Mouse (Mus musculus) thymus, adult 2 months (tissue): ENCODE measurements around the gene Olfr281. TPM values are rescaled to one million over a fixed set of nuclear protein-coding genes. Genes with fewer than 3 reads are reported as not detected.
A peak's percentile ranks its signal among the peaks of the same experiment; 100 is the strongest.

Source experiments
- DNase-seq: peaks from one replicate; pipeline ENCODE4 v3.0.0; 2021
- H3K27ac ChIP-seq: fragments of 200-500 bp; 2 replicates; pipeline ENCODE4 v1.5.1; 2012; ENCODE audit warnings: low read length, control low read depth; ENCODE audit not compliant: control insufficient read depth, insufficient read depth
- H3K27me3 ChIP-seq: fragments of 200-500 bp; 2 replicates; pipeline ENCODE4 v1.6.1; 2012; ENCODE audit warnings: mild to moderate bottlenecking, low read length, moderate library complexity, mixed read lengths; ENCODE audit not compliant: control insufficient read depth, insufficient read depth
- H3K36me3 ChIP-seq: fragments of 200-500 bp; 2 replicates; pipeline ENCODE4 v1.6.1; 2012; ENCODE audit warnings: mild to moderate bottlenecking, low read length, moderate library complexity; ENCODE audit not compliant: control insufficient read depth, insufficient read depth
- H3K4me1 ChIP-seq: fragments of 200-500 bp; replicated peaks from 2 replicates; pipeline ENCODE4 v1.6.1; 2012; ENCODE audit warnings: low read length; ENCODE audit not compliant: control insufficient read depth, insufficient read depth
- H3K4me3 ChIP-seq: fragments of 200-500 bp; 2 replicates; pipeline ENCODE4 v1.5.1; 2012; ENCODE audit warnings: mild to moderate bottlenecking, low read length, control low read depth, moderate library complexity; ENCODE audit not compliant: control insufficient read depth, insufficient read depth
- CTCF ChIP-seq: fragments of 200-500 bp; IDR thresholded peaks from 2 replicates; pipeline ENCODE4 v1.5.1; 2012; ENCODE audit warnings: mild to moderate bottlenecking, control low read depth, low read length, moderate library complexity, borderline replicate concordance; ENCODE audit not compliant: control insufficient read depth, poor library complexity, insufficient read depth; ENCODE audit errors: extremely low read depth
- POLR2A ChIP-seq: fragments of 200-500 bp; IDR thresholded peaks from 2 replicates; pipeline ENCODE4 v1.6.1; 2012; ENCODE audit warnings: mild to moderate bottlenecking, low read length, control low read depth, moderate library complexity; ENCODE audit not compliant: control insufficient read depth, poor library complexity, insufficient read depth; ENCODE audit errors: extremely low read depth
- WGBS: fragments of 180-500 bp; shearing (Covaris S2); methylation state at CpG from one replicate; pipeline ENCODE4 v1.1.7; 2018; 5-methylcytosine and 5-hydroxymethylcytosine counted together
- polyA plus RNA-seq: library from polyadenylated mRNA; depleted of rRNA; stranded (reverse); fragments of >200 nt; gene quantifications from 2 replicates; pipeline ENCODE4 v1.2.3, GENCODE M21; 2012

Olfr281 gene
- polyA plus RNA-seq, 1 experiment, result not detected

DNA sequence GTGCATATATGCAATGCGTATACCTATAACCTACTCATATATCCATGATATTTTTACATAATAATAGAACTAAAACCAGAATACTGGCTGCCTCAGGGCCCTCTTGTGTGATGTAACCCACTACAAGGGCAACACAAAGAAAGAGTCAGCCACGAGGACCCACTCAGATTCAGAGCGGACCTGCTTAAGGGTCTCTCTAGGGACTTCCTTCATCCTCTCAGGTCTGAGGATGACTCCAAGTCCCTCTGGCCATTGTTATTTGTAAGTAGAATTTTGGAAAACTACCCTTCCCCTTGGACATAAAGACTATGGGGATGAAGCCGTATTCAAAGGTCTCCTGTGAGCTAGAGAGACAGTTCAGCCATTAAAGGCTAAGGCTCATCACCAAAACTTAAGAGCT lies 17.2 kb downstream of the Olfr281 start, which contains the start of gene OR5BS1P:
Gene OR5BS1P (plus strand): TSS at position 301 of the 400 bp plus-strand sequence.
- H3K4me1 ChIP-seq, result no peaks in the 10 kb centered on the region
- H3K4me3 ChIP-seq, result no peak within 1 kb of the TSS
- WGBS, result 98% methylated on average over 4 of the region's 4 CpGs
- H3K36me3 ChIP-seq, result no peaks in the 10 kb centered on the region
- DNase-seq, result no peak
- no peaks in the 10 kb centered on the region for H3K27me3 ChIP-seq
- no peak within 1 kb of the TSS for H3K27ac ChIP-seq
- no peak for TF ChIP-seq POLR2A
- TF ChIP-seq CTCF, result no peak

GRCm38 (mm10) chr15:98471539-98471938 lies 19.2 kb downstream of the Olfr281 start:
- no peaks in the 10 kb centered on the region for H3K36me3 ChIP-seq
- TF ChIP-seq POLR2A (no peak), CTCF (no peak)
- no peak overlapping the region for H3K27ac ChIP-seq
- H3K27me3 ChIP-seq, result no peaks in the 10 kb centered on the region
- WGBS, result 95% methylated on average over 13 of the region's 13 CpGs
- no peak for DNase-seq
- no peaks in the 10 kb centered on the region; the same call in 1 of the 2 replicates for H3K4me1 ChIP-seq
- H3K4me3 ChIP-seq, result no peak overlapping the region

DNA sequence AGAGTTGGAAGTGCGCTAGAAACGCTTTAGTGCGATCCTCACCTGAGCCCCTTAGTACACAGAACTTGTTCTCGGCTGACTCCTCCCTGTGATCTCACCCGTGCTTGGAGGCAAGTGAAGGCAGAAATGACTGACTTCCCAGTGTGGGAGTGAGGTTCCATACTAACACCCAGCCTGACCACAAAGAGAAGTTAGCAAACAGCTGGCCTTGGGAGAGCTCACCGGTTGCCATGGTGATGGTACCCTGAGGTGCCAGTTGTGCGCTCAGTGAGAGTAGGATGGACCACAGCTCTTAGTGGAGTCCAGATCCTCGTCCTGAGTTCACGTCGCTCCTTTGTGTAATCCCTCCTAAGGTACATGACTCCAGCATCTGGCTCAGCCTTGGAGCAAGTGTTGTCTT lies 22.6 kb downstream of the Olfr281 start:
- DNase-seq, result no peak
- H3K4me3 ChIP-seq, result no peak overlapping the region
- 70% methylated on average over 10 of the region's 10 CpGs for WGBS

GRCm38 (mm10) chr15:98475382-98475781 lies 23.0 kb downstream of the Olfr281 start:
- H3K27ac ChIP-seq, result no peak overlapping the region
- H3K4me1 ChIP-seq, result peaks cover 2% of the 10 kb centered on the region; the same call in 1 of the 2 replicates
- peak; percentile 67 for DNase-seq
- no peak overlapping the region for H3K4me3 ChIP-seq
- TF ChIP-seq CTCF (no peak; the same call in 1 of the 2 replicates), POLR2A (no peak)
- H3K36me3 ChIP-seq, result no peaks in the 10 kb centered on the region
- H3K27me3 ChIP-seq, result no peaks in the 10 kb centered on the region
- 51% methylated on average over 10 of the region's 10 CpGs for WGBS

More for the DNA sequence above, 22.6 kb downstream of the Olfr281 start:
- Histone ChIP-seq H3K36me3 (no peaks in the 10 kb centered on the region), H3K27ac (no peak overlapping the region), H3K4me1 (peaks cover 2% of the 10 kb centered on the region; the same call in 1 of the 2 replicates), H3K27me3 (no peaks in the 10 kb centered on the region)
- TF ChIP-seq POLR2A (no peak), CTCF (no peak)

DNA sequence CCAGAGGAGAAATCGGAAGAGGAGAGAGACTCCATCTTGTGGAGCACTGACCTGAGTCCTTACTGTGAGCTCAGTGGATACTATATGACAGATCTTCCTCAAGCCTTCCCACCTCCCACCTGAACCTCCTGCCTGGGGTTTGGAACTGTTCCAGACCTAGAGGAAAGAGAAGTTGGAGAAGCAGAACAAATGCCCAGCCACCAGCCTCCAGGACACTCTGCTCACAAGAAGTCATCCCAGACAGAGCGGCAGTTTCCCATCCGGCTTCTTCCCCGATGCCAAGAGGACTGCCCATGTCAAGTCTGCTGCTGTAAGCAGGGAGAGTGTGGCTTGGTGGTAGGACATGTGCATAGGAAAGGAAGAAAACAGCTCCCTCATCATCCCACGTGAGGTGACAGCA lies 23.9 kb downstream of the Olfr281 start:
- H3K4me1 ChIP-seq, result peaks cover 2% of the 10 kb centered on the region; the same call in 1 of the 2 replicates
- no peak for DNase-seq
- H3K27ac ChIP-seq, result no peak overlapping the region
- H3K36me3 ChIP-seq, result no peaks in the 10 kb centered on the region
- H3K27me3 ChIP-seq, result no peaks in the 10 kb centered on the region
- WGBS, result 72% methylated on average over 5 of the region's 5 CpGs
- TF ChIP-seq POLR2A (no peak), CTCF (no peak)
- no peak overlapping the region for H3K4me3 ChIP-seq

DNA sequence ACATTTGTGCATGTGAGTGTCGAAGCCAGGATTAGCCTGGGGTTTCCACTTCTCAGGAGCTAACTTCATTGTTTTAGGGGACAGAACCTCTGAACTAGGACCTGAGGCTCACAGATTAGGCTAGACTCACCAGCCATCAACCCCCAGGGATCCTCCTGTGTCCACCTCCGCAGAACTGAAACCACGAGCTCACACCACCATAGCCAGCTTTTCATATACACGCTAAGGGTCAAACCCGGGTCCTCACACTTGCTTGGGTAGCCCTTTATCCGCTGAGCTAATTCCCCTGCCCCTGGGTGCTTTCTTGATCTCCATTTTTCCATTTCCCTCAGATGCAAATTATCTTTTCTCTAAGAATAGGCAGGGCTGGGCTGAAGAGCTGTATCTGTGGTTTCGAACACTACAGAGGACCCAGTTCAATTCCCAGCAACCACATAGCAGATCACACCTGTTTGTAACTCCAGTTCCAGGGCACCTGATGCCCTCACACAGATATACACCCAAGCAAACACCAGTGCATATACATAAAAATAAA lies 27.2 kb downstream of the Olfr281 start:
- Histone ChIP-seq H3K27me3 (no peaks in the 10 kb centered on the region), H3K36me3 (no peaks in the 10 kb centered on the region), H3K4me1 (peaks cover 10% of the 10 kb centered on the region), H3K27ac (no peak overlapping the region), H3K4me3 (no peak overlapping the region)
- DNase-seq, result no peak
- TF ChIP-seq CTCF (no peak), POLR2A (no peak)
- 63% methylated on average over 7 of the region's 7 CpGs for WGBS
